Mouse (Mus musculus): Measurements from ENCODE around the gene Abcc6. TPM values are rescaled to one million over a fixed set of nuclear protein-coding genes. Genes with fewer than 3 reads are reported as not detected.

Gene Abcc6
- polyA plus RNA-seq, 1 experiment from 2014 or later, result 0.37 TPM

DNA sequence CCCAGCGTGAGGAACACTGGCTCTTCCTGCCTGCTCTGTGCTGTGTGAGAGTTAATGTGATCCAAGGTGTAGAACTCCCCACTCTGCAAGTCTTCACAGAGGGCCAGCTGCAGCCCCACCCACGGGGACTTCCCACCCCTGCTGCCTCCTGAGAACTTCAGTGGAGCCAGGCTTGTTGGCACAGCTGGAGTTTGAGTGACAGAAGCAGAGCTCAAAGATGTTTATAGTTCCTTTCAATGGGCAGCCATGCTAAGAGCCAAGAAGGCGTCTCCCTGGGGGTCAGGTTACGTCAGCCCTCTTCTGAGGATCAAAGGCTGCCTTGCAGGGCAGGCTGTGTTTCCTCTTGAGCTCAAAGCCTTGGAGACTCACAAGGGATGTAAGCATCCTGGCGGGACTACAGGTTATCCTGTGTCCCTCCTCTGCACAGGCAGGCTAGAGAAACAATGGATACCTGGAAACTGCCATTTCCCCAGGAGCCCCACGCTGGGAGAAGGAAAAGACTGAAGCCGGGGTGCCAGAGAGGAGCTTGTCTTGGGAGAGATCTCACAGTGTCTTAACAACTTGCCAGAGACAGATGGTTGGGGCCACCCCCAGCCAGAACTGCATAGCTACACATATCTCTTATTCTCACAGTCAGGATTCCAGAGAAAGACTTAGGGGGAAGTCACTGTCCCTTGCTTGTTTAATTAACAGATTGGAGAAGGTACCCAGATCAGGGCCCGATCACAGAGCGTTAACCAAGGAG, 16.7 kb downstream of the Abcc6 start:
- WGBS, result 16% methylated on average over 9 of the region's 9 CpGs
- Histone ChIP-seq H3K9me3 (ENCODE audit: control insufficient read depth, low read length) (no peaks in the 10 kb centered on the region), H3K27ac (ENCODE audit: low read depth, low read length) (no peak overlapping the region), H3K27me3 (ENCODE audit: control insufficient read depth, insufficient read depth, low read length) (no peaks in the 10 kb centered on the region), H3K9ac (replicated peaks; ENCODE audit: low read depth, low read length) (no peak overlapping the region), H3K4me1 (ENCODE audit: control insufficient read depth, insufficient read depth, low read length) (no peaks in the 10 kb centered on the region), H3K36me3 (ENCODE audit: control insufficient read depth, insufficient read depth, low read length) (no peaks in the 10 kb centered on the region), H3K4me3 (ENCODE audit: low read depth, low read length) (no peak overlapping the region), H3K4me2 (ENCODE audit: low read depth, low read length) (no peak overlapping the region)
- peak; percentile 58; the same call in 1 of the 2 replicates for ATAC-seq (ENCODE audit: low read depth)

DNA sequence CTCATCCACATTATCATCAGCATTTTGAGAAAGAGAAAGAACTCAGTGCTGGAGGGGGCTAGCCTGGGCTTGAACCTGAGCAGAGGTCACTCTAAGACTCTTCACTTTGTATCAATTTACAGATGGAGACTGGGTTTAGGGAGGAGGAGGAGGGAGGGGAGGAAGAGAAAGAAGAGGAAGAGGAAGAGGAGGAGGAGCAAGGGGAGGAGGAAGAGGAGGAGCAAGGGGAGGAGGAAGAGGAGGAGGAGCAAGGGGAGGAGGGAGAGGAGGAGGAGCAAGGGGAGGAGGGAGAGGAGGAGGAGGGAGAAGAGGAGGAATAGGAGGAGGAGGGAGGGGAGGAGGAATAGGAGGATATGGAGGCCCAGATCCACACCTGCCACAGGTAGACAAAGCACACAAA, 18.0 kb downstream of the Abcc6 start:
- no peak overlapping the region for H3K4me3 ChIP-seq (ENCODE audit: low read depth, low read length)
- H3K36me3 ChIP-seq (ENCODE audit: control insufficient read depth, insufficient read depth, low read length), result no peaks in the 10 kb centered on the region
- H3K4me2 ChIP-seq (ENCODE audit: low read depth, low read length), result no peak overlapping the region
- no peak for ATAC-seq (ENCODE audit: low read depth)
- no peaks in the 10 kb centered on the region for H3K27me3 ChIP-seq (ENCODE audit: control insufficient read depth, insufficient read depth, low read length)
- H3K4me1 ChIP-seq (ENCODE audit: control insufficient read depth, insufficient read depth, low read length), result no peaks in the 10 kb centered on the region
- H3K27ac ChIP-seq (ENCODE audit: low read depth, low read length), result no peak overlapping the region
- H3K9me3 ChIP-seq (ENCODE audit: control insufficient read depth, low read length), result no peaks in the 10 kb centered on the region
- no peak overlapping the region for H3K9ac ChIP-seq (replicated peaks; ENCODE audit: low read depth, low read length)

DNA sequence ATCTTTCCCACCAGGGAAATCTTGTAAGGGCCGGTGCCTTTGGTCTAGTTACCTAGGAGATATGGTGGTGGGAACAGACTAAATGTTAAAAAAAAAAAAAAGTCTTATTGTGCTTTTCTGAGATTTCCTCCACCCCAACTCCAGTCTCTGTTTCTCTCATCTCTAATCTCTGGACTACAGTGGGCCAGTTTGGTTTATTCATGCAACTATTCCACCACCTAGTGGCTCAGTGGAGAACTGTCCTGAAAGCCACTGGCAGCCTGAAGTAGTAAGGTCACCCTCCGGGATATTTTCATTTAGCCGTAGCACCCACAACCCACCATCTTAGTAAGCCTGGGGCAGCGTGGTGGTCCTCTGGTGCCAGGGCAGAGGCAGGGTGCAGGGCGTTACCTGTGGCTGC, 20.5 kb downstream of the Abcc6 start:
- Histone ChIP-seq H3K27ac (ENCODE audit: low read depth, low read length) (no peak overlapping the region), H3K9me3 (ENCODE audit: control insufficient read depth, low read length) (no peaks in the 10 kb centered on the region), H3K36me3 (ENCODE audit: control insufficient read depth, insufficient read depth, low read length) (no peaks in the 10 kb centered on the region), H3K27me3 (ENCODE audit: control insufficient read depth, insufficient read depth, low read length) (no peaks in the 10 kb centered on the region), H3K9ac (replicated peaks; ENCODE audit: low read depth, low read length) (no peak overlapping the region), H3K4me2 (ENCODE audit: low read depth, low read length) (no peak overlapping the region), H3K4me3 (ENCODE audit: low read depth, low read length) (no peak overlapping the region), H3K4me1 (ENCODE audit: control insufficient read depth, insufficient read depth, low read length) (no peaks in the 10 kb centered on the region)
- peak; percentile 38; the same call in 1 of the 2 replicates for ATAC-seq (ENCODE audit: low read depth)
- 15% methylated on average over 5 of the region's 5 CpGs for WGBS

DNA sequence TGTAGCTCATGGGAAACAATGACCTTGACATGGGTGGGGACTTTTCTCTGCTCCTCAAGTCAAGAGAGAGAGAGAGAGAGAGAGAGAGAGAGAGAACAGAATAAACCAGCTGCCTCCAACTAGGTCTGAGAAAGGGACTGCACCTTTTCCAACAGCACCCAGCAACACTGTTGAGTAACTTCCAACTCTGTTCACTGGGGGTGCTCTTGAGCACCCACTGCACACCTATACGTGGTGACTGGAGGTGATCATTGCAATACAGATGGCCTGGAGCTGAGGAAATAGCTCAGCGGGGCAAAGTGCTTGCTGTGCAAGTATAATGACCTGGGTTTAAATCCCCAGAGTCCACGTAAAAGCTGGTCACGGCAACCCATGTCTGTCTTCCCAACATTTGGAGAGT, 27.4 kb downstream of the Abcc6 start:
- ATAC-seq (ENCODE audit: low read depth), result no peak
- H3K4me2 ChIP-seq (ENCODE audit: low read depth, low read length), result no peak overlapping the region
- H3K9ac ChIP-seq (replicated peaks; ENCODE audit: low read depth, low read length), result no peak overlapping the region
- H3K9me3 ChIP-seq (ENCODE audit: control insufficient read depth, low read length), result no peaks in the 10 kb centered on the region
- WGBS, result 56% methylated on average over 4 of the region's 4 CpGs
- no peaks in the 10 kb centered on the region for H3K4me1 ChIP-seq (ENCODE audit: control insufficient read depth, insufficient read depth, low read length)
- no peaks in the 10 kb centered on the region for H3K27me3 ChIP-seq (ENCODE audit: control insufficient read depth, insufficient read depth, low read length)
- H3K4me3 ChIP-seq (ENCODE audit: low read depth, low read length), result no peak overlapping the region
- H3K27ac ChIP-seq (ENCODE audit: low read depth, low read length), result no peak overlapping the region
- no peaks in the 10 kb centered on the region for H3K36me3 ChIP-seq (ENCODE audit: control insufficient read depth, insufficient read depth, low read length)

DNA sequence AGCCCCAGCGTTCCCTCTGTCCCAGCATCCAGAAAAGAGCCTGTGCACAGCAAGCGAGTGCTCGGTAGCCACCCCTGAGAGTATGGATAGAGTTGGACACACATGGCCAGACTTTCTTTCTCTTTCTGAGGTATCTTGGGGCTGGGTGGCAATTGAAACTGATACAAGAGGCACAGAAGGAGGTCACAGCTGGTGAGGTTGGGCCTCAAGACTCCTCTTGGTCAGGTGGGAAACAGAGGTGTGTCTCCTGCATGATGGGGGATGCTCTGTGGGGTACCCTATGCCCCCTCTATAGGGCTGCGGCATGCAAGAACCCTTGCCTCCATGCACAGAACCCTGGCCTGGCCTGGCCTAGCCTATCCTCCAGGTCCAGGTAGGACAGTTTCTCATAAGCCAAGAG, 29.5 kb downstream of the Abcc6 start:
- Histone ChIP-seq H3K27ac (ENCODE audit: low read depth, low read length) (no peak overlapping the region), H3K36me3 (ENCODE audit: control insufficient read depth, insufficient read depth, low read length) (no peaks in the 10 kb centered on the region), H3K4me1 (ENCODE audit: control insufficient read depth, insufficient read depth, low read length) (no peaks in the 10 kb centered on the region), H3K4me2 (ENCODE audit: low read depth, low read length) (no peak overlapping the region), H3K4me3 (ENCODE audit: low read depth, low read length) (no peak overlapping the region), H3K9me3 (ENCODE audit: control insufficient read depth, low read length) (no peaks in the 10 kb centered on the region), H3K27me3 (ENCODE audit: control insufficient read depth, insufficient read depth, low read length) (no peaks in the 10 kb centered on the region), H3K9ac (replicated peaks; ENCODE audit: low read depth, low read length) (no peak overlapping the region)
- 89% methylated on average over 4 of the region's 4 CpGs for WGBS
- no peak for ATAC-seq (ENCODE audit: low read depth)

DNA sequence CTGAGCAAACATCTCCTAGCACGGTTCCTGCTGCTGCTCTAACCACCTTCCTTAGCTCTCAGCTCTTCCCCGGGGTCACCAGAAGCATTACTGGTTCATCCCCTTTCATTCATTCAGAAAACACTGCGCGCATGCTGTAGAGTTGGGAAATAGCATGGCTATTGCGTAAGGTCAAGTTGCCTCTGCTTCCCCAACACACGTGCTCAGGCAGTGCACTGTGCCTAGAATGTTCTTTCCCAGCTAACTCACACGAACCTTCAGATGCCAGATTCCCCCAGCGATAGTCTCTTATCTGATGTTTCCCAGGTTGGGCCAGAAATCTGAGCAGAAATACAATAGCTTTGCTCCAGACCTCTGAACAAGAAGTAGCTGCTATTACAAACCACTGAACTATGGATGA, 37.6 kb downstream of the Abcc6 start:
- H3K27ac ChIP-seq (ENCODE audit: low read depth, low read length), result no peak overlapping the region
- H3K4me2 ChIP-seq (ENCODE audit: low read depth, low read length), result no peak overlapping the region
- no peaks in the 10 kb centered on the region for H3K4me1 ChIP-seq (ENCODE audit: control insufficient read depth, insufficient read depth, low read length)
- 92% methylated on average over 8 of the region's 8 CpGs for WGBS
- H3K4me3 ChIP-seq (ENCODE audit: low read depth, low read length), result no peak overlapping the region
- ATAC-seq (ENCODE audit: low read depth), result no peak
- H3K27me3 ChIP-seq (ENCODE audit: control insufficient read depth, insufficient read depth, low read length), result no peaks in the 10 kb centered on the region
- H3K9me3 ChIP-seq (ENCODE audit: control insufficient read depth, low read length), result no peaks in the 10 kb centered on the region
- H3K36me3 ChIP-seq (ENCODE audit: control insufficient read depth, insufficient read depth, low read length), result no peaks in the 10 kb centered on the region
- H3K9ac ChIP-seq (replicated peaks; ENCODE audit: low read depth, low read length), result no peak overlapping the region

DNA sequence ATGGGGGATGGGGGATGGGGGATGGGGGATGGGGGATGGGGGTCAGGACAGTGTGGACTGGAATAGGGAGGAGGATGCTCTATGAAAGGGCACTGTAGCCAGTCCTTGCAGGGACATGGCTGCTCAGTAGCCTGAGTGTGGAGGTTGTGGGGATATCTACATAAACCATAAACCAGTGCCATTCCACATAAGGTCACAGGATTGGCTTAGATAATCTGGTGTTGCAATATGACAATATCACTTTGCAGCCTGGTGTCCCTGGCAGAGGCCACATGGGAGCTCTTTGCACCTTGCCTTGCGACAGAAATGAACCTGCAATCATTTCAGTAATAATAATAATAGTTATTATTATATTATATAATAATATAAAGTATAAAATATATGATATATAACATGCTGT, 41.8 kb downstream of the Abcc6 start:
- no peaks in the 10 kb centered on the region for H3K9me3 ChIP-seq (ENCODE audit: control insufficient read depth, low read length)
- no peak for ATAC-seq (ENCODE audit: low read depth)
- no peak overlapping the region for H3K27ac ChIP-seq (ENCODE audit: low read depth, low read length)
- H3K4me1 ChIP-seq (ENCODE audit: control insufficient read depth, insufficient read depth, low read length), result no peaks in the 10 kb centered on the region
- H3K27me3 ChIP-seq (ENCODE audit: control insufficient read depth, insufficient read depth, low read length), result no peaks in the 10 kb centered on the region
- 77% methylated on average over 1 of the region's 1 CpGs for WGBS
- no peak overlapping the region for H3K4me3 ChIP-seq (ENCODE audit: low read depth, low read length)
- H3K4me2 ChIP-seq (ENCODE audit: low read depth, low read length), result no peak overlapping the region
- H3K36me3 ChIP-seq (ENCODE audit: control insufficient read depth, insufficient read depth, low read length), result no peaks in the 10 kb centered on the region
- no peak overlapping the region for H3K9ac ChIP-seq (replicated peaks; ENCODE audit: low read depth, low read length)

DNA sequence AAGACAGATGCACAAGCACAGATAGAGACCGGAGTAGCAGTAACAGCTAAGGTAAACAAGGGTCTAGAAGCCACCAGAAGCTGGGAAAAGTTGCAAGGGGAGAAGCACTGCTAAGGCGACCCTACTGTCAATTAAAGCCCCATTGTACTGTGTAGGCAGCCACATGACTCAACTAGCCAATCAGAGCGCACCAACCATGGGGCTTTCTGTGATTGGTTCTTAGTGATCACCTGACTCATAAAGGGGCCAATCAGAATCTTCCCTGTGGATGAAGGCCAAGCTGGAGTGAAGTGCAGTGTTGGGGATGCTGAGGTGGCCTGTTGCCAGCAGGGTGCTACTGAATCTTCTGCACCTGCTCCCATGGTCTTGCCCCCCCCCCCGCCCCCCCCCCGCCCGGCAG, 43.2 kb downstream of the Abcc6 start:
- H3K4me1 ChIP-seq (ENCODE audit: control insufficient read depth, insufficient read depth, low read length), result no peaks in the 10 kb centered on the region
- H3K4me3 ChIP-seq (ENCODE audit: low read depth, low read length), result no peak overlapping the region
- no peak for ATAC-seq (ENCODE audit: low read depth)
- H3K27me3 ChIP-seq (ENCODE audit: control insufficient read depth, insufficient read depth, low read length), result no peaks in the 10 kb centered on the region
- no peak overlapping the region for H3K9ac ChIP-seq (replicated peaks; ENCODE audit: low read depth, low read length)
- 73% methylated on average over 6 of the region's 6 CpGs for WGBS
- H3K36me3 ChIP-seq (ENCODE audit: control insufficient read depth, insufficient read depth, low read length), result no peaks in the 10 kb centered on the region
- H3K27ac ChIP-seq (ENCODE audit: low read depth, low read length), result no peak overlapping the region
- no peak overlapping the region for H3K4me2 ChIP-seq (ENCODE audit: low read depth, low read length)
- no peaks in the 10 kb centered on the region for H3K9me3 ChIP-seq (ENCODE audit: control insufficient read depth, low read length)

DNA sequence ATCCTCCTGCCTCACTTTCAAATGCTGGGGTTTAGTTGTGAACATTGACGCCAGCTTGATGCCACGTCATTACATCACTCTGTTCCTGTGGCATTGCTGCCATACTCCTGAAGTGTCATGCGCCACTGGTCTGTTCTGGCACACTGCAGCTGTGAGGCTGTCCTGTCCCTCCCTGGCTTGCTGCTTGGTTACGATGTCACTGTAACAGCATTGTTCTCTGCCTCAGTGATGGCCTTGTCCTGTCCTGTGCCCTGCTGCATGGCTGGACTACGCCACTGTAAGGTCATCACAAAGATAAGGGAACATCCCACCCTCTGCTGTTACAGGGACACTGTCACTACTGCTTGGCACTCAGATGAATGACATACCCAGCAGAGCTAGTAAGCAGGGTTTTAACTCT, 48.5 kb downstream of the Abcc6 start:
- H3K9ac ChIP-seq (replicated peaks; ENCODE audit: low read depth, low read length), result no peak overlapping the region
- no peaks in the 10 kb centered on the region for H3K4me1 ChIP-seq (ENCODE audit: control insufficient read depth, insufficient read depth, low read length)
- no peak for ATAC-seq (ENCODE audit: low read depth)
- no peak overlapping the region for H3K4me2 ChIP-seq (ENCODE audit: low read depth, low read length)
- no peak overlapping the region for H3K27ac ChIP-seq (ENCODE audit: low read depth, low read length)
- H3K27me3 ChIP-seq (ENCODE audit: control insufficient read depth, insufficient read depth, low read length), result no peaks in the 10 kb centered on the region
- H3K9me3 ChIP-seq (ENCODE audit: control insufficient read depth, low read length), result no peaks in the 10 kb centered on the region
- no peaks in the 10 kb centered on the region for H3K36me3 ChIP-seq (ENCODE audit: control insufficient read depth, insufficient read depth, low read length)
- WGBS, result 84% methylated on average over 5 of the region's 5 CpGs
- H3K4me3 ChIP-seq (ENCODE audit: low read depth, low read length), result no peak overlapping the region
